Mouse (Mus musculus): Measurements from ENCODE around the gene Socs3.

- TF ChIP-seq POLR2A (IDR thresholded peaks at IDR 0.05; ENCODE audit: insufficient read length, low read depth) = no peak
- TF ChIP-seq MAX (IDR thresholded peaks at IDR 0.05; ENCODE audit: low read depth) = no peak
- no peak for TF ChIP-seq TCF12 (IDR thresholded peaks at IDR 0.05; ENCODE audit: insufficient read depth, poor library complexity, severe bottlenecking)
- TF ChIP-seq MYOG (IDR thresholded peaks at IDR 0.05; ENCODE audit: control insufficient read depth in 1 of 3, insufficient read depth in 1 of 3, insufficient read length in 2 of 3, low read depth in 2 of 3) = no peak
- no peak for TF ChIP-seq CEBPB (IDR thresholded peaks at IDR 0.05; ENCODE audit: insufficient read depth, poor library complexity, severe bottlenecking)
- TF ChIP-seq TCF3 (IDR thresholded peaks at IDR 0.05; ENCODE audit: insufficient read length, low read depth) = no peak
- no peak for TF ChIP-seq REST (IDR thresholded peaks at IDR 0.05; ENCODE audit: insufficient read depth, insufficient read length)
- TF ChIP-seq POLR2AphosphoS2 (IDR thresholded peaks at IDR 0.05; ENCODE audit: insufficient read length, low read depth) = no peak
Observed at GRCm38 (mm10) chr11:117951391-117951790, 18.5 kb downstream of the Socs3 start.

Data from myocyte (in vitro differentiated cells).